21 mouse cellular contexts compared by ENCODE assay signal in genomic region chr1:89385111-89385510, GRCm38 (mm10).
DNase-seq lines count a peak whose midpoint lies in the region; TF ChIP-seq lines count a peak whose summit lies in the region.
"Had no signal": no experiment of that assay in that cellular context is flagged by ENCODE, and none has a peak within 500 bp of the region (broad histone marks: within the 10 kb centered on the region; RNA-seq: fewer than 3 reads in every experiment).

No protein-coding gene starts in this region.

- H3K27me3 ChIP-seq in heart, adult 2 months (ENCODE audit: control insufficient read depth, insufficient read depth, low read length), result no peaks in the 10 kb centered on the region
- H3K27me3 ChIP-seq: hindbrain, embryonic 15.5 days; intestine, embryonic 15.5 days; kidney, embryonic 15.5 days; liver, embryonic 15.5 days had no signal

- no peaks in the 10 kb centered on the region for H3K79me2 ChIP-seq in heart, adult 2 months (replicated peaks; ENCODE audit: control insufficient read depth, insufficient read depth, low read length)

- H3K4me1 ChIP-seq in heart, adult 2 months (ENCODE audit: control insufficient read depth, insufficient read depth, low read length), result no peaks in the 10 kb centered on the region
- H3K4me1 ChIP-seq in cortical plate, adult 2 months (ENCODE audit: control insufficient read depth, insufficient read depth, low read length), result no peaks in the 10 kb centered on the region
- H3K4me1 ChIP-seq: hindbrain, embryonic 15.5 days; intestine, embryonic 15.5 days; kidney, embryonic 15.5 days; limb, embryonic 10.5 days; liver, embryonic 15.5 days had no signal

- no peaks in the 10 kb centered on the region for H3K36me3 ChIP-seq in heart, adult 2 months (ENCODE audit: control insufficient read depth, insufficient read depth, low read length)
- H3K36me3 ChIP-seq: hindbrain, embryonic 15.5 days; intestine, embryonic 15.5 days; kidney, embryonic 15.5 days; limb, embryonic 10.5 days; liver, embryonic 15.5 days had no signal

- 61% methylated on average over 6 of the region's 6 CpGs for WGBS in heart, adult 2 months

- TF ChIP-seq CTCF in heart, adult 2 months (IDR thresholded peaks at IDR 0.05), result 0 out of 2 replicates have a peak, but pooled peaks have one; percentile 12
- peak; percentile 18; the same call in 1 of the 2 replicates for TF ChIP-seq CTCF in cortical plate, adult 2 months (IDR thresholded peaks at IDR 0.05; ENCODE audit: extremely low read depth, insufficient read depth, low read length)

- TF ChIP-seq EP300 in heart, adult 2 months (IDR thresholded peaks at IDR 0.05; ENCODE audit: insufficient read depth, low read depth, low read length), result no peak

- H3K27ac ChIP-seq in heart, adult 2 months, result no peak overlapping the region
- H3K27ac ChIP-seq in cortical plate, adult 2 months (ENCODE audit: insufficient read depth, low read length), result no peak overlapping the region
- H3K27ac ChIP-seq: hindbrain, embryonic 15.5 days; intestine, embryonic 15.5 days; kidney, embryonic 15.5 days; limb, embryonic 10.5 days; liver, embryonic 15.5 days; macrophage had no signal

- H3K4me3 ChIP-seq in heart, adult 2 months, result no peak overlapping the region
- H3K4me3 ChIP-seq in cortical plate, adult 2 months (ENCODE audit: insufficient read depth, low read length), result no peak overlapping the region
- H3K4me3 ChIP-seq: hindbrain, embryonic 15.5 days; intestine, embryonic 15.5 days; kidney, embryonic 15.5 days; limb, embryonic 10.5 days; liver, embryonic 15.5 days had no signal

- intact Hi-C loops in heart, adult 2 months (cut with DNase I), result no loop called here

- no peak for TF ChIP-seq POLR2A in heart, adult 2 months (IDR thresholded peaks at IDR 0.05; ENCODE audit: insufficient read depth, low read depth, low read length)
- TF ChIP-seq POLR2A in cortical plate, adult 2 months (IDR thresholded peaks at IDR 0.05; ENCODE audit: extremely low read depth, insufficient read depth, low read length), result no peak

- H3K9ac ChIP-seq in heart, adult 2 months (ENCODE audit: low read depth, low read length), result no peak overlapping the region
- H3K9ac ChIP-seq: hindbrain, embryonic 15.5 days; intestine, embryonic 15.5 days; kidney, embryonic 15.5 days; liver, embryonic 15.5 days had no signal

- DNase-seq in heart, adult 2 months, result no peak
- DNase-seq in heart, adult 9 months (ENCODE audit: low spot score in 2 of 2), result no peak
- DNase-seq in layer of hippocampus, postnatal 10 days (ENCODE audit: low spot score in 2 of 2), result peak; percentile 13 to 29
- no peak for DNase-seq in layer of hippocampus, postnatal 25 days (ENCODE audit: extremely low spot score in 1 of 2, low spot score in 1 of 2)
- DNase-seq in lung, postnatal 25 days (ENCODE audit: low spot score), result peak; percentile 21
- DNase-seq in gastrocnemius, postnatal 4 days (ENCODE audit: low spot score in 2 of 2), result no peak
- DNase-seq in embryo, embryonic 10.5 days (ENCODE audit: low spot score), result no peak
- DNase-seq: adrenal gland, adult 2 months; cerebellum, adult 18-20 months; gastrocnemius, postnatal 14 days; heart, adult 18-20 months; heart, postnatal 4 days; liver; thymus, postnatal 14 days had no signal

Comparison
In these comparisons a context has a peak if more than half of its experiments do, and no peak if none do; other contexts are left out.
1. DNase-seq: peak in layer of hippocampus, postnatal 10 days (2 of 2) and lung, postnatal 25 days (single experiment); none in heart, adult 2 months (0 of 2), heart, adult 9 months (0 of 2), layer of hippocampus, postnatal 25 days (0 of 2), gastrocnemius, postnatal 4 days (0 of 2) and embryo, embryonic 10.5 days (single experiment).